Mouse (Mus musculus) erythroblast, embryonic 14.5 days (primary cell): ENCODE measurements around the gene Wdtc1.

ENCODE experiments used
- GATA1 ChIP-seq: IDR thresholded peaks from 2 replicates; pipeline ENCODE4 v1.6.1; 2012; ENCODE audit warnings: low read length, inconsistent platforms, mixed read lengths
- TAL1 ChIP-seq: IDR thresholded peaks from 3 replicates; pipeline ENCODE4 v1.6.1; 2012; ENCODE audit warnings: low read length, inconsistent platforms, mixed read lengths

- no peak for TF ChIP-seq TAL1
- no peak for TF ChIP-seq GATA1
These were observed 95.4 kb downstream of the Wdtc1 start for GRCm38 (mm10) chr4:133257798-133258408.
